Mouse (Mus musculus): ENCODE measurements around the gene Pla2g15. TPM values are rescaled to one million over a fixed set of nuclear protein-coding genes. Genes with fewer than 3 reads are reported as not detected.

Gene Pla2g15
- polyA plus RNA-seq (2012; ENCODE audit: insufficient read depth, insufficient read length, low replicate concordance, missing spikeins), result not detected in 2 replicates

GRCm38 (mm10) chr8:106149801-106150652, at the start of gene Pla2g15:
Gene Pla2g15, plus strand, starts transcription at chr8:106150399.
- WGBS, result under 1% methylated on average over 38 of the region's 38 CpGs
- peaks cover 3% of the 10 kb centered on the region for H3K4me1 ChIP-seq (ENCODE audit: control insufficient read depth, insufficient read depth, low read length)
- H3K4me3 ChIP-seq (ENCODE audit: insufficient read depth, low read depth, low read length), result peak within 1 kb of the TSS; percentile 89
- TF ChIP-seq CTCF (IDR thresholded peaks at IDR 0.05; ENCODE audit: insufficient read depth, low read depth, low read length) (no peak), POLR2A (IDR thresholded peaks at IDR 0.05; ENCODE audit: insufficient read depth, low read depth, low read length) (0 out of 2 replicates have a peak, but pooled peaks have one; percentile 13)
- H3K27ac ChIP-seq (ENCODE audit: insufficient read depth, low read depth, low read length), result no peak within 1 kb of the TSS

GRCm38 (mm10) chr8:106102321-106102720, 47.9 kb upstream of the Pla2g15 start:
- TF ChIP-seq CTCF (IDR thresholded peaks at IDR 0.05; ENCODE audit: insufficient read depth, low read depth, low read length) (no peak), POLR2A (IDR thresholded peaks at IDR 0.05; ENCODE audit: insufficient read depth, low read depth, low read length) (no peak)

DNA sequence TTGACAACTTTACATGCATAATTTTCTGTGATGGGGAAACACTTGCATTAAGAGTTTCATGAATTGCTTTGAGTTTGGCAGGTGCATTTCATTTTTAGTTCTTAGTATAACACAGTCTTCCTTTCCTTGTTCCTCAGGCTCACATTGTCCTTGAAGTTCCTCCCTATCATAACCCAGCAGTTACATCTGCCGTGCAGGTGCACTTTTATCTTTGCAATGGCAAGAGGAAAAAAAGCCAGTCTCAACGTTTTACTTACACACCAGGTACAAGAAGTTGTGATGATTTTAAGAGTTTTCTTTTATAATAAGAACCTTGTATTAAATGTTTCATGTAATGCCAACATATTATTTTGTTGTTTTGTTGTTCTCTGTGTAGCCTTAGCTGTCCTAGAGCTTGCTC, 46.3 kb upstream of the Pla2g15 start:
- H3K4me1 ChIP-seq (ENCODE audit: control insufficient read depth, insufficient read depth, low read length), result no peaks in the 10 kb centered on the region
- H3K27ac ChIP-seq (ENCODE audit: insufficient read depth, low read depth, low read length), result no peak overlapping the region
- 90% methylated on average over 2 of the region's 2 CpGs for WGBS
- TF ChIP-seq POLR2A (IDR thresholded peaks at IDR 0.05; ENCODE audit: insufficient read depth, low read depth, low read length), result no peak
- TF ChIP-seq CTCF (IDR thresholded peaks at IDR 0.05; ENCODE audit: insufficient read depth, low read depth, low read length), result no peak
- no peak overlapping the region for H3K4me3 ChIP-seq (ENCODE audit: insufficient read depth, low read depth, low read length)

More at GRCm38 (mm10) chr8:106102321-106102720, 47.9 kb upstream of the Pla2g15 start:
- WGBS, result 73% methylated on average over 4 of the region's 4 CpGs
- H3K4me1 ChIP-seq (ENCODE audit: control insufficient read depth, insufficient read depth, low read length), result no peaks in the 10 kb centered on the region
- no peak overlapping the region for H3K27ac ChIP-seq (ENCODE audit: insufficient read depth, low read depth, low read length)
- no peak overlapping the region for H3K4me3 ChIP-seq (ENCODE audit: insufficient read depth, low read depth, low read length)

DNA sequence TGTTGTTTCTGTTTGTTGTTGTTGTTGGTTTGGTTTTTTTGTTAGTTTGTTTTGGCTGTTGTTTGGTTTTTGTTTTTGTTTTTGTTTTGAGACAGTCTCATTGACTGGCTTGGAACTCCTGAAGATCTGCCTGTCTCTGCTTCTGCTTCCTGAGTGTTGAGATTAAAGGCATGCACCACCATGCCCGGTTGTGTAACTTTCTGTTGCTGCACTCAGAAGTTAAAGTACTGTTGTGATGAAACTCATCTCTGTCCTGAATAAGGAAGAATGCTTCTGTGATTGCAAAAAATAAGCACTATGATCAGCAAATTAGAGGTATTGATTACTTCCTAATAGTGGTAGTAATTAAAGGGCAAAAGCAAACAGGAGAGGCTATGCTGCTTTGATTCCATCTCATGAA, 44.0 kb upstream of the Pla2g15 start:
- 83% methylated on average over 1 of the region's 1 CpGs for WGBS
- no peaks in the 10 kb centered on the region for H3K4me1 ChIP-seq (ENCODE audit: control insufficient read depth, insufficient read depth, low read length)
- H3K27ac ChIP-seq (ENCODE audit: insufficient read depth, low read depth, low read length), result no peak overlapping the region
- no peak overlapping the region for H3K4me3 ChIP-seq (ENCODE audit: insufficient read depth, low read depth, low read length)
- TF ChIP-seq CTCF (IDR thresholded peaks at IDR 0.05; ENCODE audit: insufficient read depth, low read depth, low read length) (no peak), POLR2A (IDR thresholded peaks at IDR 0.05; ENCODE audit: insufficient read depth, low read depth, low read length) (no peak)

- no peak overlapping the region for H3K4me3 ChIP-seq (ENCODE audit: insufficient read depth, low read depth, low read length)
- 97% methylated on average over 4 of the region's 4 CpGs for WGBS
- H3K27ac ChIP-seq (ENCODE audit: insufficient read depth, low read depth, low read length), result no peak overlapping the region
- no peaks in the 10 kb centered on the region for H3K4me1 ChIP-seq (ENCODE audit: control insufficient read depth, insufficient read depth, low read length)
- TF ChIP-seq CTCF (IDR thresholded peaks at IDR 0.05; ENCODE audit: insufficient read depth, low read depth, low read length), result no peak
- TF ChIP-seq POLR2A (IDR thresholded peaks at IDR 0.05; ENCODE audit: insufficient read depth, low read depth, low read length), result no peak
Observed at GRCm38 (mm10) chr8:106108080-106108479, 42.1 kb upstream of the Pla2g15 start.

- H3K27ac ChIP-seq (ENCODE audit: insufficient read depth, low read depth, low read length), result no peak overlapping the region
- TF ChIP-seq POLR2A (IDR thresholded peaks at IDR 0.05; ENCODE audit: insufficient read depth, low read depth, low read length), result no peak
- no peak for TF ChIP-seq CTCF (IDR thresholded peaks at IDR 0.05; ENCODE audit: insufficient read depth, low read depth, low read length)
- H3K4me1 ChIP-seq (ENCODE audit: control insufficient read depth, insufficient read depth, low read length), result no peaks in the 10 kb centered on the region
- H3K4me3 ChIP-seq (ENCODE audit: insufficient read depth, low read depth, low read length), result no peak overlapping the region
- 91% methylated on average over 3 of the region's 3 CpGs for WGBS
Observed at GRCm38 (mm10) chr8:106108729-106109128, 41.5 kb upstream of the Pla2g15 start.

- no peaks in the 10 kb centered on the region for H3K4me1 ChIP-seq (ENCODE audit: control insufficient read depth, insufficient read depth, low read length)
- WGBS, result 98% methylated on average over 2 of the region's 2 CpGs
- H3K4me3 ChIP-seq (ENCODE audit: insufficient read depth, low read depth, low read length), result no peak overlapping the region
- TF ChIP-seq POLR2A (IDR thresholded peaks at IDR 0.05; ENCODE audit: insufficient read depth, low read depth, low read length), result no peak
- TF ChIP-seq CTCF (IDR thresholded peaks at IDR 0.05; ENCODE audit: insufficient read depth, low read depth, low read length), result no peak
- H3K27ac ChIP-seq (ENCODE audit: insufficient read depth, low read depth, low read length), result no peak overlapping the region
Observed at GRCm38 (mm10) chr8:106112041-106112440, 38.2 kb upstream of the Pla2g15 start.

DNA sequence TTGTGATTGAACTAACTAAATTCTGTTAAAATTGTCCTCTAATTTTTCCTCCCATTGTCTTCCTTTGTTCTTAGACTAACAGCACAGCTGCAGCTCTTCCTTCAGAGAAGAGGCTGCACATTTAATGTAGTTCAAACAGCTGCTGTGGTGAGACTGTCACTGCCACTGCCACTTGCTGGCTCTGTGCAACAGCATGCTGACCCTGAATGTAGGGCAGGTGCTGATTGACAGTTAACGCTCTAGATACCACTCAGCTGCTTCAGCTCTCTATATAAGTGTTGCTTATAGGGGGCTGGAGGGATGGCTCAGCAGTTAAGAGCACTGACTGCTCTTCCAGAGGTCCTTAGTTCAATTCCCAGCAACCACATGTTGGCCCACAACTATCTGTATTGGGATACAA, 37.7 kb upstream of the Pla2g15 start:
- Histone ChIP-seq H3K4me3 (ENCODE audit: insufficient read depth, low read depth, low read length) (no peak overlapping the region), H3K4me1 (ENCODE audit: control insufficient read depth, insufficient read depth, low read length) (no peaks in the 10 kb centered on the region), H3K27ac (ENCODE audit: insufficient read depth, low read depth, low read length) (no peak overlapping the region)
- 78% methylated on average over 1 of the region's 1 CpGs for WGBS
- TF ChIP-seq POLR2A (IDR thresholded peaks at IDR 0.05; ENCODE audit: insufficient read depth, low read depth, low read length), result no peak
- no peak for TF ChIP-seq CTCF (IDR thresholded peaks at IDR 0.05; ENCODE audit: insufficient read depth, low read depth, low read length)

GRCm38 (mm10) chr8:106115897-106116296, 34.3 kb upstream of the Pla2g15 start:
- WGBS, result 95% methylated on average over 3 of the region's 3 CpGs
- TF ChIP-seq CTCF (IDR thresholded peaks at IDR 0.05; ENCODE audit: insufficient read depth, low read depth, low read length), result no peak
- TF ChIP-seq POLR2A (IDR thresholded peaks at IDR 0.05; ENCODE audit: insufficient read depth, low read depth, low read length), result no peak
- no peaks in the 10 kb centered on the region for H3K4me1 ChIP-seq (ENCODE audit: control insufficient read depth, insufficient read depth, low read length)
- H3K27ac ChIP-seq (ENCODE audit: insufficient read depth, low read depth, low read length), result no peak overlapping the region
- no peak overlapping the region for H3K4me3 ChIP-seq (ENCODE audit: insufficient read depth, low read depth, low read length)

Measured in olfactory bulb, adult 2 months (tissue).